In genomic region chr2:78520258-78521023, GRCm38 (mm10) we compare ENCODE assay signal across 28 mouse cellular contexts.
"Had no signal": no experiment of that assay in that cellular context is flagged by ENCODE, and none has a peak within 500 bp of the region (broad histone marks: within the 10 kb centered on the region; RNA-seq: fewer than 3 reads in every experiment).

No protein-coding gene starts in this region.

- H3K4me1 ChIP-seq: heart, embryonic 13.5 days; heart, embryonic 15.5 days; hindbrain, embryonic 13.5 days; hindbrain, embryonic 15.5 days; kidney, embryonic 15.5 days; limb, embryonic 10.5 days; limb, embryonic 12.5 days; liver, embryonic 13.5 days; liver, embryonic 15.5 days had no signal

- H3K9me3 ChIP-seq: heart, embryonic 13.5 days; heart, embryonic 15.5 days; hindbrain, embryonic 13.5 days; hindbrain, embryonic 15.5 days; kidney, embryonic 15.5 days; limb, embryonic 10.5 days; limb, embryonic 12.5 days; liver, embryonic 13.5 days; liver, embryonic 15.5 days had no signal

- H3K36me3 ChIP-seq: heart, embryonic 13.5 days; heart, embryonic 15.5 days; hindbrain, embryonic 13.5 days; hindbrain, embryonic 15.5 days; kidney, embryonic 15.5 days; limb, embryonic 10.5 days; limb, embryonic 12.5 days; liver, embryonic 13.5 days; liver, embryonic 15.5 days had no signal

- H3K9ac ChIP-seq: heart, embryonic 13.5 days; heart, embryonic 15.5 days; hindbrain, embryonic 13.5 days; hindbrain, embryonic 15.5 days; kidney, embryonic 15.5 days; limb, embryonic 12.5 days; liver, embryonic 13.5 days; liver, embryonic 15.5 days had no signal

- H3K4me2 ChIP-seq: heart, embryonic 11.5 days; heart, embryonic 13.5 days; heart, embryonic 15.5 days; hindbrain, embryonic 13.5 days; hindbrain, embryonic 15.5 days; kidney, embryonic 15.5 days; limb, embryonic 12.5 days; liver, embryonic 11.5 days; liver, embryonic 13.5 days; liver, embryonic 15.5 days had no signal

- H3K27ac ChIP-seq: heart, adult 2 months; heart, embryonic 13.5 days; heart, embryonic 15.5 days; hindbrain, embryonic 13.5 days; hindbrain, embryonic 15.5 days; hindbrain, postnatal 0 days; kidney, embryonic 15.5 days; kidney, postnatal 0 days; layer of hippocampus, adult 2 months; left cerebral cortex, adult 2 months; limb, embryonic 10.5 days; limb, embryonic 12.5 days; liver, embryonic 13.5 days; liver, embryonic 15.5 days had no signal

- H3K27me3 ChIP-seq: heart, embryonic 13.5 days; heart, embryonic 15.5 days; hindbrain, embryonic 13.5 days; hindbrain, embryonic 15.5 days; kidney, embryonic 15.5 days; limb, embryonic 12.5 days; liver, embryonic 13.5 days; liver, embryonic 15.5 days had no signal

- DNase-seq: gastrocnemius, postnatal 14 days; gastrocnemius, postnatal 36 days; heart, adult 11 months; heart, adult 2 months; heart, postnatal 14 days; heart, postnatal 36 days; kidney, adult 11 months; kidney, adult 2 months; kidney, adult 9 months; kidney, postnatal 14 days; kidney, postnatal 4 days; liver; liver, embryonic 13.5 days had no signal

- ATAC-seq: hindbrain, postnatal 0 days; intestine, embryonic 16.5 days had no signal

- H3K4me3 ChIP-seq: heart, adult 2 months; heart, embryonic 13.5 days; heart, embryonic 15.5 days; hindbrain, embryonic 13.5 days; hindbrain, embryonic 15.5 days; kidney, embryonic 15.5 days; layer of hippocampus, adult 2 months; left cerebral cortex, adult 2 months; limb, embryonic 10.5 days; limb, embryonic 12.5 days; liver, embryonic 13.5 days; liver, embryonic 15.5 days had no signal
